Mouse (Mus musculus) kidney, adult 18-20 months (tissue): ENCODE results near the gene Kalrn.

Experiments used
- DNase-seq: peaks from one replicate; pipeline ENCODE4 v3.0.0; 2021

Kalrn gene

GRCm38 (mm10) chr16:33923758-33924157 is 649.6 kb downstream of the Kalrn start:
- no peak for DNase-seq

DNA sequence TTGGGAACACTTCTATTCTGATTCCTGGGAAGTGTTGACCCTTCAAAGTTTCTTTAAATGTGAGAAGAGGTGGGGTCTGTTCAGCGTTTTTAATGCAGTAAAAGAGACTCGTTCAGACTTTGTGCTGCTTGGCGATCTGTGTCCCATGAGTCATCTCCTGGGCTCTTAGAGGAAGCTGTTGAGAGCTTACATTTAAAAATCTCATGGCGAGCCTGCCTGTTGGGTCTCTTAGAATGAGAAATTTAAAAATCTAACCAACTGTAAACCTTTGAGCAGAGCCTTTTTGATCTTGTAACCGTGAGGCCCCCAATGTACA is 650.4 kb downstream of the Kalrn start:
- no peak for DNase-seq

DNA sequence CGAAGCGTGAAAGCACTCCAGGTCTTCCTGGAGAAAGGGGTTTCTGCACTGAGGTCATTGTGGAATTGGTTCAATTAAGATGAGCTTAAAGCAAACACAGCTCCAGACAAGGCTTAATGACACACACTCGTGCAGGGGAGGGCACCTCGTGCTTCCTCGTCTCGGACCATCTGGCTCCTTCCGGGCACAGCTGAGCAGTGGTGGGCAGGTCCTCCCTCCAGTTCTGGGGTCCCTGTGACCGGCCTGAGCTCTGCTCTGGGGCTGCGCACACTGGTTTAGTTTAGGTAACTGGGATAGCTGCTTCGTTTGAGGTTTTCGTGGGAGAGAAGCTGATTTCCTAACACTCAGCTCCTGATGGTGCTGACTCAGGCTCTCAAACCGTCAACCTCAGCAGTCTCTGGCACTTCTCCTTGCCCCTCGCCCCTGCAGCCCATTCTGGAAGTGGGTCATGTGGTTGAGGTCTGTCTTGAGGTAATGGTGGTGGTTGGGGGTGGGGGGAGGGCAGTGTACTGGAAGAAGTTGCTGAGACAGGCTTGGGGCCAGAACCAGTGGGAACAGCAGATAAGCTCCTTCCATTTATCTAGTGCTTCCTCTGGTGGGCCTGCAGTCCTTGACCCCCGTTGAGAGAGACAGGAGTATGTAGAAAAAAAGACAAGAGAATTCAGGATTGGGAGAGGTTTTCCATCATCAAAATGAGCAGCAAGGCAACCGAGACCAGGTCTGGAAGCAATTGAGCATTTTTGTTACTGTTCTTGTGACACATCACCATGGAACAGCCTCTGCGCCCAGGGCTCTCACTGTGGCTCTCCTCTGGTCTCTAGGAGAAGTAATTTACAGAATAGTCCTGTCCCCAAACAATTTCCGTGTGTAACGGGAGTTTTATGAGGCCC is 651.0 kb downstream of the Kalrn start:
- DNase-seq = peak; percentile 40

- DNase-seq = no peak
Observed at GRCm38 (mm10) chr16:33921514-33921913, 651.8 kb downstream of the Kalrn start.
